Mouse (Mus musculus): ENCODE data around the gene Hist1h2bk.

GRCm38 (mm10) chr13:21996101-21996839, 39.4 kb upstream of the Hist1h2bk start:
- TF ChIP-seq POLR2A (IDR thresholded peaks at IDR 0.05; ENCODE audit: borderline replicate concordance, extremely low read depth, low read depth, low read length), result no peak
- no peak for TF ChIP-seq CTCF (IDR thresholded peaks at IDR 0.05; ENCODE audit: insufficient read depth, low read length)
